ENCODE assay signal across 11 mouse cellular contexts in the genomic region with DNA sequence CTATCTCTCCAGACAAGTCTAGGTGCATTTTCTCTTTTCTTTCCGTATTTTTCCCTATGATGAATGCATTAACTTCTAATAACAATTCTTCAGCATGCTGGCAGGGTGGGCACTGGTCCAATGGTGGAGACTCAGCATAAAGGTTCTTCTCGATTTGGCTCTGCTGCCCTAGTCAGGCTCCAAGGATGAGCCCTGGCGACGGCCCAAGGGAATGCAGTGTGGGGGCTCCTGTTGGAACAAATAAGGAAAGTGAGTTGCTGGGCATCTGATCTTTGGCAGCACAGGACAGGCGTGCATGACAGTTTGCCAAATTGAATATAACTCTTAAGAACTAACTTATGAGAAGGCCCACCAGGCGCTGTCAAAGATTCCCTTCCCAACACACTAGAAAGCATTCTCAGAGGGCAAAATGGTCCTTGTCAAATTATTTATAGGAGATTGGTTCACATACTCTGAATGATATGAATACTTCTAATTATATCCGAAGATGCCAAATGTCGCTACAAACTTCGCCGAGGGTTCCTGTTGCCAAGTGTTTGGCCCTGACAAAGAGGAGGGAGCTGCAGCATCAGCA. TPM values are rescaled to one million over a fixed set of nuclear protein-coding genes. Genes with fewer than 3 reads are reported as not detected.
DNase-seq lines count a peak whose midpoint lies in the region; ATAC-seq lines count a peak whose summit lies in the region.
"Had no signal": no experiment of that assay in that cellular context is flagged by ENCODE, and none has a peak within 500 bp of the region (broad histone marks: within the 10 kb centered on the region; RNA-seq: fewer than 3 reads in every experiment).

A gene (plus strand): TSS at position 524 of the 574 bp plus-strand sequence.

- no peaks in the 10 kb centered on the region for H3K36me3 ChIP-seq in hindbrain, embryonic 14.5 days (replicated peaks; ENCODE audit: control insufficient read depth, insufficient read depth)
- no peaks in the 10 kb centered on the region for H3K36me3 ChIP-seq in hindbrain, embryonic 11.5 days (ENCODE audit: control insufficient read depth, insufficient read depth, low read length)
- H3K36me3 ChIP-seq in stomach, embryonic 16.5 days (ENCODE audit: control insufficient read depth, insufficient read depth, low read length) = no peaks in the 10 kb centered on the region

- no peak within 1 kb of the TSS for H3K4me3 ChIP-seq in hindbrain, embryonic 14.5 days (replicated peaks; ENCODE audit: low read length)
- no peak within 1 kb of the TSS for H3K4me3 ChIP-seq in hindbrain, embryonic 11.5 days (ENCODE audit: low read depth, low read length)
- H3K4me3 ChIP-seq in stomach, embryonic 16.5 days (replicated peaks; ENCODE audit: low read length) = no peak within 1 kb of the TSS

- no peak within 1 kb of the TSS for H3K4me2 ChIP-seq in hindbrain, embryonic 14.5 days (replicated peaks)
- no peak within 1 kb of the TSS for H3K4me2 ChIP-seq in hindbrain, embryonic 11.5 days (replicated peaks; ENCODE audit: low read depth, low read length)
- no peak within 1 kb of the TSS for H3K4me2 ChIP-seq in stomach, embryonic 16.5 days (ENCODE audit: low read depth, low read length)

- no peaks in the 10 kb centered on the region for H3K9me3 ChIP-seq in hindbrain, embryonic 14.5 days (ENCODE audit: control insufficient read depth, low read length)
- no peaks in the 10 kb centered on the region for H3K9me3 ChIP-seq in hindbrain, embryonic 11.5 days (ENCODE audit: control insufficient read depth, low read length)
- no peaks in the 10 kb centered on the region for H3K9me3 ChIP-seq in stomach, embryonic 16.5 days (replicated peaks; ENCODE audit: control insufficient read depth, low read length)

- 68% methylated on average over 10 of the region's 10 CpGs for WGBS in hindbrain, embryonic 14.5 days
- WGBS in hindbrain, embryonic 11.5 days = 82% methylated on average over 10 of the region's 10 CpGs
- WGBS in stomach, embryonic 16.5 days = 59% methylated on average over 10 of the region's 10 CpGs

- no peak within 1 kb of the TSS for H3K9ac ChIP-seq in hindbrain, embryonic 14.5 days
- no peak within 1 kb of the TSS for H3K9ac ChIP-seq in hindbrain, embryonic 11.5 days (ENCODE audit: low read depth, low read length)
- no peak within 1 kb of the TSS for H3K9ac ChIP-seq in stomach, embryonic 16.5 days (ENCODE audit: low read length)

- DNase-seq in adrenal gland, adult 2 months = peak; percentile 3
- no peak for DNase-seq in adrenal gland, adult 8-10 months
- peak; percentile 65 for DNase-seq in hindbrain, embryonic 14.5 days (ENCODE audit: low spot score)
- DNase-seq in hindbrain, embryonic 11.5 days (ENCODE audit: low spot score) = no peak
- DNase-seq in right cerebral cortex, postnatal 14 days = peak; percentile 19
- DNase-seq in right cerebral cortex, postnatal 25 days = no peak
- DNase-seq in thymus, adult 18-20 months = no peak
- DNase-seq: kidney, adult 11 months; layer of hippocampus, postnatal 36 days had no signal

- no peaks in the 10 kb centered on the region for H3K4me1 ChIP-seq in hindbrain, embryonic 14.5 days (replicated peaks; ENCODE audit: control insufficient read depth, insufficient read depth, low read length)
- H3K4me1 ChIP-seq in hindbrain, embryonic 11.5 days (replicated peaks; ENCODE audit: control insufficient read depth, insufficient read depth, low read length) = no peaks in the 10 kb centered on the region
- no peaks in the 10 kb centered on the region for H3K4me1 ChIP-seq in stomach, embryonic 16.5 days (ENCODE audit: control insufficient read depth, insufficient read depth, low read length)

- ATAC-seq in hindbrain, embryonic 14.5 days (ENCODE audit: low FRiP score) = peak; percentile 51; the same call in 1 of the 2 replicates
- ATAC-seq in hindbrain, embryonic 11.5 days (ENCODE audit: low FRiP score) = no peak
- no peak for ATAC-seq in stomach, embryonic 16.5 days (ENCODE audit: insufficient read depth, low FRiP score)

- no peaks in the 10 kb centered on the region for H3K27me3 ChIP-seq in hindbrain, embryonic 14.5 days (ENCODE audit: control insufficient read depth, insufficient read depth, low read length)
- no peaks in the 10 kb centered on the region for H3K27me3 ChIP-seq in hindbrain, embryonic 11.5 days (ENCODE audit: control insufficient read depth, insufficient read depth, low read length)
- H3K27me3 ChIP-seq in stomach, embryonic 16.5 days (ENCODE audit: control insufficient read depth, insufficient read depth, low read length) = no peaks in the 10 kb centered on the region

- H3K27ac ChIP-seq in hindbrain, embryonic 14.5 days = no peak within 1 kb of the TSS
- H3K27ac ChIP-seq in hindbrain, embryonic 11.5 days (ENCODE audit: low read depth, low read length) = no peak within 1 kb of the TSS
- H3K27ac ChIP-seq in stomach, embryonic 16.5 days (ENCODE audit: low read length) = no peak within 1 kb of the TSS
- H3K27ac ChIP-seq: macrophage had no signal

RNA-seq across cellular contexts. Expression of the gene that starts here (rescaled TPM):
- not detected for total RNA-seq in adrenal gland, adult 2 months (2021)
- polyA plus RNA-seq in adrenal gland, adult 2 months (2012; rRNA removed) = not detected in 2 replicates
- not detected for total RNA-seq in adrenal gland, adult 8-10 months (2022)
- 0.72 and 1.1 TPM in 2 replicates for polyA plus RNA-seq in hindbrain, embryonic 14.5 days (2014; fragmentation: Nextera tagmentation; extraction: Ambion mirVana)
- 0.39 and 0.57 TPM in 2 replicates for polyA plus RNA-seq in hindbrain, embryonic 11.5 days (2014; fragmentation: Nextera tagmentation; extraction: Ambion mirVana)
- polyA plus RNA-seq in stomach, embryonic 16.5 days (2015; fragmentation: Nextera tagmentation; extraction: Ambion mirVana) = 4.5 and 133 TPM in 2 replicates
- polyA plus RNA-seq: macrophage had no signal

Comparison
In these comparisons a context has a peak if more than half of its experiments do, and no peak if none do; other contexts are left out.
1. DNase-seq: peak in hindbrain, embryonic 14.5 days (single experiment) and right cerebral cortex, postnatal 14 days (single experiment); none in adrenal gland, adult 8-10 months (single experiment), hindbrain, embryonic 11.5 days (single experiment), right cerebral cortex, postnatal 25 days (single experiment) and thymus, adult 18-20 months (0 of 2).
2. Peak in DNase-seq in adrenal gland, adult 2 months; RNA of the gene not detected or under 1 TPM.